Comparison of ENCODE assay signal across 18 mouse cellular contexts in genomic region chr7:25830251-25830650, GRCm38 (mm10). TPM values are rescaled to one million over a fixed set of nuclear protein-coding genes. Genes with fewer than 3 reads are reported as not detected.
DNase-seq lines count a peak whose midpoint lies in the region; ATAC-seq lines count a peak whose summit lies in the region.
"Had no signal": no experiment of that assay in that cellular context is flagged by ENCODE, and none has a peak within 500 bp of the region (broad histone marks: within the 10 kb centered on the region; RNA-seq: fewer than 3 reads in every experiment).

No protein-coding gene starts in this region.

- H3K9ac ChIP-seq in kidney, embryonic 16.5 days (replicated peaks; ENCODE audit: low read length) = no peak overlapping the region
- H3K9ac ChIP-seq: forebrain, embryonic 12.5 days; limb, embryonic 15.5 days; liver, postnatal 0 days; midbrain, embryonic 12.5 days had no signal

- WGBS in kidney, embryonic 16.5 days = 12% methylated on average over 2 of the region's 2 CpGs

- H3K27me3 ChIP-seq in kidney, embryonic 16.5 days (ENCODE audit: insufficient read depth, low read length) = no peaks in the 10 kb centered on the region
- H3K27me3 ChIP-seq: forebrain, embryonic 12.5 days; limb, embryonic 15.5 days; midbrain, embryonic 12.5 days had no signal

- DNase-seq in kidney, adult 9 months = no peak
- peak; percentile 33 for DNase-seq in embryo, embryonic 9.5 days (ENCODE audit: extremely low spot score)
- peak; percentile 55 for DNase-seq in forelimb bud, embryonic 11.5 days (ENCODE audit: low read depth, low spot score)
- DNase-seq in yolk sac, embryonic 10.5 days (ENCODE audit: low spot score) = peak; percentile 49
- DNase-seq in gastrocnemius, postnatal 4 days (ENCODE audit: low spot score in 2 of 2) = no peak
- no peak for DNase-seq in gastrocnemius, postnatal 36 days
- DNase-seq: adrenal gland, adult 8-10 months; cerebellum, adult 8-10 months; gastrocnemius, adult 2 months; heart, postnatal 4 days; liver, postnatal 0 days; lung, postnatal 4 days had no signal

- no peak overlapping the region for H3K4me2 ChIP-seq in kidney, embryonic 16.5 days (replicated peaks; ENCODE audit: low read depth, low read length)
- H3K4me2 ChIP-seq: forebrain, embryonic 12.5 days; heart, embryonic 11.5 days; limb, embryonic 15.5 days; midbrain, embryonic 12.5 days had no signal

- intact Hi-C loops in gastrocnemius, postnatal 36 days (cut with DNase I) = no loop called here

- no peaks in the 10 kb centered on the region for H3K9me3 ChIP-seq in kidney, embryonic 16.5 days (ENCODE audit: low read length)
- H3K9me3 ChIP-seq: forebrain, embryonic 12.5 days; G1E; limb, embryonic 15.5 days; midbrain, embryonic 12.5 days had no signal

- no peak overlapping the region for H3K4me3 ChIP-seq in kidney, embryonic 16.5 days (ENCODE audit: low read length)
- H3K4me3 ChIP-seq: forebrain, embryonic 12.5 days; gastrocnemius, adult 2 months; limb, embryonic 15.5 days; midbrain, embryonic 12.5 days had no signal

- H3K36me3 ChIP-seq in kidney, embryonic 16.5 days (ENCODE audit: insufficient read depth, low read length) = no peaks in the 10 kb centered on the region
- H3K36me3 ChIP-seq: forebrain, embryonic 12.5 days; G1E; limb, embryonic 15.5 days; midbrain, embryonic 12.5 days had no signal

- H3K4me1 ChIP-seq in kidney, embryonic 16.5 days (ENCODE audit: insufficient read depth, low read length) = peaks cover 39% of the 10 kb centered on the region
- H3K4me1 ChIP-seq: forebrain, embryonic 12.5 days; midbrain, embryonic 12.5 days had no signal

- peak overlapping the region; percentile 48 for H3K27ac ChIP-seq in kidney, embryonic 16.5 days (ENCODE audit: low read length)
- H3K27ac ChIP-seq: forebrain, embryonic 12.5 days; gastrocnemius, adult 2 months; limb, embryonic 15.5 days; midbrain, embryonic 12.5 days had no signal

- peak; percentile 35; the same call in 1 of the 2 replicates for ATAC-seq in kidney, embryonic 16.5 days (ENCODE audit: low FRiP score, low TSS enrichment)
- ATAC-seq: liver, postnatal 0 days had no signal

RNA-seq across cellular contexts. Expression of gene Cyp2s1, which starts 13.5 kb away (rescaled TPM):
- polyA plus RNA-seq in kidney, embryonic 16.5 days (2015; fragmentation: Nextera tagmentation; extraction: Ambion mirVana) = 22.1 and 23.0 TPM in 2 replicates
- total RNA-seq in gastrocnemius, postnatal 4 days (2021) = under 1 TPM; 0.57 to 0.69 TPM
- under 1 TPM; 0.17 to 0.18 TPM for total RNA-seq in gastrocnemius, postnatal 36 days (2021)
- polyA plus RNA-seq: G1E had no signal

RNA-seq across cellular contexts. Expression of gene Axl, which starts 41.7 kb away (rescaled TPM):
- 91.5 and 96.5 TPM in 2 replicates for polyA plus RNA-seq in kidney, embryonic 16.5 days (2015; fragmentation: Nextera tagmentation; extraction: Ambion mirVana)
- total RNA-seq in gastrocnemius, postnatal 4 days (2021) = 100 to 1,000 TPM; 172 to 194 TPM
- 10 to 100 TPM; 39.1 to 44.9 TPM for total RNA-seq in gastrocnemius, postnatal 36 days (2021)
- polyA plus RNA-seq: G1E had no signal

Comparison
In these comparisons a context has a peak if more than half of its experiments do, and no peak if none do; other contexts are left out.
1. DNase-seq: peak in embryo, embryonic 9.5 days (single experiment), forelimb bud, embryonic 11.5 days (single experiment) and yolk sac, embryonic 10.5 days (single experiment); none in kidney, adult 9 months (single experiment), gastrocnemius, postnatal 4 days (0 of 2) and gastrocnemius, postnatal 36 days (0 of 2).